Comparison of ENCODE assay signal across 11 mouse cellular contexts in genomic region chr2:119336470-119336869, GRCm38 (mm10). TPM values are rescaled to one million over a fixed set of nuclear protein-coding genes. Genes with fewer than 3 reads are reported as not detected.
DNase-seq lines count a peak whose midpoint lies in the region; ATAC-seq lines count a peak whose summit lies in the region.
"Had no signal": no experiment of that assay in that cellular context is flagged by ENCODE, and none has a peak within 500 bp of the region (broad histone marks: within the 10 kb centered on the region; RNA-seq: fewer than 3 reads in every experiment).

No protein-coding gene starts in this region.

- H3K27me3 ChIP-seq in hindbrain, embryonic 15.5 days, result peaks cover 14% of the 10 kb centered on the region
- H3K27me3 ChIP-seq in hindbrain, embryonic 13.5 days, result peaks cover 40% of the 10 kb centered on the region

- H3K4me2 ChIP-seq in hindbrain, embryonic 15.5 days, result no peak overlapping the region
- H3K4me2 ChIP-seq in hindbrain, embryonic 13.5 days, result no peak overlapping the region

- H3K9ac ChIP-seq in hindbrain, embryonic 15.5 days, result no peak overlapping the region
- no peak overlapping the region for H3K9ac ChIP-seq in hindbrain, embryonic 13.5 days
- H3K9ac ChIP-seq: embryonic facial prominence, embryonic 13.5 days; liver, embryonic 14.5 days had no signal

- WGBS in hindbrain, embryonic 15.5 days, result 71% methylated on average over 10 of the region's 10 CpGs
- WGBS in hindbrain, embryonic 13.5 days, result 69% methylated on average over 10 of the region's 10 CpGs

- H3K4me1 ChIP-seq in hindbrain, embryonic 15.5 days (replicated peaks), result peaks cover 6% of the 10 kb centered on the region
- H3K4me1 ChIP-seq in hindbrain, embryonic 13.5 days (replicated peaks), result peaks cover 10% of the 10 kb centered on the region

- no peaks in the 10 kb centered on the region for H3K9me3 ChIP-seq in hindbrain, embryonic 15.5 days
- H3K9me3 ChIP-seq in hindbrain, embryonic 13.5 days, result no peaks in the 10 kb centered on the region
- H3K9me3 ChIP-seq: embryonic facial prominence, embryonic 13.5 days had no signal

- no peaks in the 10 kb centered on the region for H3K36me3 ChIP-seq in hindbrain, embryonic 15.5 days
- no peaks in the 10 kb centered on the region for H3K36me3 ChIP-seq in hindbrain, embryonic 13.5 days
- H3K36me3 ChIP-seq: embryonic facial prominence, embryonic 13.5 days had no signal

- ATAC-seq in hindbrain, embryonic 15.5 days (ENCODE audit: low FRiP score, low read depth), result no peak
- no peak for ATAC-seq in hindbrain, embryonic 13.5 days (ENCODE audit: low FRiP score)

- peak; percentile 28 for DNase-seq in thymus, postnatal 14 days
- no peak for DNase-seq in thymus, adult 18-20 months
- peak; percentile 57 for DNase-seq in kidney, postnatal 14 days
- no peak for DNase-seq in embryo, embryonic 10 days (ENCODE audit: low spot score)
- DNase-seq in spleen, postnatal 10 days (ENCODE audit: low spot score in 2 of 2), result no peak
- no peak for DNase-seq in testis, postnatal 14 days (ENCODE audit: low spot score)
- DNase-seq: adrenal gland, adult 8-10 months had no signal

- 0 out of 2 replicates have a peak overlapping the region, but pooled peaks have one; percentile 70 for H3K27ac ChIP-seq in hindbrain, embryonic 15.5 days (replicated peaks)
- no peak overlapping the region for H3K27ac ChIP-seq in hindbrain, embryonic 13.5 days
- H3K27ac ChIP-seq: liver, embryonic 14.5 days had no signal

- H3K4me3 ChIP-seq in hindbrain, embryonic 15.5 days, result no peak overlapping the region
- no peak overlapping the region for H3K4me3 ChIP-seq in hindbrain, embryonic 13.5 days
- H3K4me3 ChIP-seq: embryonic facial prominence, embryonic 13.5 days had no signal

RNA-seq across cellular contexts. Expression of gene Dll4, which starts 10.9 kb away (rescaled TPM):
- 5.0 and 5.1 TPM in 2 replicates for polyA plus RNA-seq in hindbrain, embryonic 15.5 days (2015; fragmentation: Nextera tagmentation; extraction: Ambion mirVana)
- polyA plus RNA-seq in hindbrain, embryonic 13.5 days (2015; fragmentation: Nextera tagmentation; extraction: Ambion mirVana), result 5.4 and 5.9 TPM in 2 replicates

RNA-seq across cellular contexts. Expression of gene Chac1, which starts 14.6 kb away (rescaled TPM):
- polyA plus RNA-seq in hindbrain, embryonic 15.5 days (2015; fragmentation: Nextera tagmentation; extraction: Ambion mirVana), result 10.7 and 11.6 TPM in 2 replicates
- polyA plus RNA-seq in hindbrain, embryonic 13.5 days (2015; fragmentation: Nextera tagmentation; extraction: Ambion mirVana), result 6.1 and 6.7 TPM in 2 replicates

RNA-seq across cellular contexts. Expression of gene Vps18, which starts 47.9 kb away (rescaled TPM):
- polyA plus RNA-seq in hindbrain, embryonic 15.5 days (2015; fragmentation: Nextera tagmentation; extraction: Ambion mirVana), result 27.3 and 30.2 TPM in 2 replicates
- polyA plus RNA-seq in hindbrain, embryonic 13.5 days (2015; fragmentation: Nextera tagmentation; extraction: Ambion mirVana), result 26.0 and 26.1 TPM in 2 replicates

Comparison
In these comparisons a context has a peak if more than half of its experiments do, and no peak if none do; other contexts are left out.
1. DNase-seq: peak in thymus, postnatal 14 days (single experiment) and kidney, postnatal 14 days (single experiment); none in thymus, adult 18-20 months (0 of 2), embryo, embryonic 10 days (single experiment), spleen, postnatal 10 days (0 of 2) and testis, postnatal 14 days (single experiment).